13 mouse cellular contexts compared by ENCODE assay signal in the genomic region with DNA sequence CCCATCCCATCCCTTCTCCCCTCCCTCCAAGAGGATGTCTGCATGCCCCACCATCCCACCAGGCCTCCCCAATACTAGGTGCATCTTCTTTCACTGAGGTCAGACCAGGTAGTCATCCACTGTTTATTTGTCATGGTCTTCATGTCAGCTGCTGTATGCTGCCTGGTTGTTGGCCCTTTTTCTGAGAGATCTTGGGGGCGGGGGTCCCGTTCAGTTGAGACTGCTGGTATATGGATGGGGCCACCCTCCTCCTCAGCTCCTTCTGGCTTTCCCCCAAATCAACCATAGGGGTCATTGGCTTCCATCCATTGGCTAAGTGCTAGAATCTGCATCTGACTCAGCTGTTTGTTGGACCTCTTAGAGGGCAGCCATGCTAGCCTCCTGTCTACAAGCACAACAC. TPM values are rescaled to one million over a fixed set of nuclear protein-coding genes. Genes with fewer than 3 reads are reported as not detected.
DNase-seq lines count a peak whose midpoint lies in the region; ATAC-seq and TF ChIP-seq lines count a peak whose summit lies in the region.
"Not testable (repeated sequence)": the region's sequence is repeated elsewhere in the genome, so short reads cannot be mapped to it uniquely, and the experiment has no call there.
"Had no signal": no experiment of that assay in that cellular context is flagged by ENCODE, and none has a peak within 500 bp of the region (broad histone marks: within the 10 kb centered on the region; RNA-seq: fewer than 3 reads in every experiment).

No protein-coding gene starts in this region.

- no CpG with 5 or more reads among the region's 2 CpGs for WGBS in embryonic facial prominence, embryonic 11.5 days
- WGBS in forebrain, embryonic 15.5 days = no CpG with 5 or more reads among the region's 2 CpGs
- no CpG with 5 or more reads among the region's 2 CpGs for WGBS in intestine, postnatal 0 days
- WGBS in limb, embryonic 15.5 days = no CpG with 5 or more reads among the region's 2 CpGs
- WGBS in lung, embryonic 16.5 days = no CpG with 5 or more reads among the region's 2 CpGs

- not testable (repeated sequence) for H3K9me3 ChIP-seq in embryonic facial prominence, embryonic 11.5 days (replicated peaks; ENCODE audit: control insufficient read depth, low read length); forebrain, embryonic 15.5 days; intestine, postnatal 0 days (ENCODE audit: control insufficient read depth); limb, embryonic 15.5 days; lung, embryonic 16.5 days (ENCODE audit: control insufficient read depth, low read length)

- H3K36me3 ChIP-seq in embryonic facial prominence, embryonic 11.5 days (replicated peaks; ENCODE audit: control insufficient read depth, insufficient read depth, low read depth, low read length); forebrain, embryonic 15.5 days; intestine, postnatal 0 days (ENCODE audit: control insufficient read depth, insufficient read depth); limb, embryonic 15.5 days; lung, embryonic 16.5 days (ENCODE audit: control insufficient read depth, insufficient read depth, low read length): not testable (repeated sequence)

- H3K9ac ChIP-seq in embryonic facial prominence, embryonic 11.5 days (replicated peaks; ENCODE audit: low read length); forebrain, embryonic 15.5 days (replicated peaks); intestine, postnatal 0 days (ENCODE audit: low read depth, low read length); limb, embryonic 15.5 days; lung, embryonic 16.5 days (ENCODE audit: low read length): not testable (repeated sequence)

- not testable (repeated sequence) for DNase-seq in embryonic facial prominence, embryonic 11.5 days (ENCODE audit: low spot score)

- not testable (repeated sequence) for H3K4me2 ChIP-seq in embryonic facial prominence, embryonic 11.5 days (ENCODE audit: low read depth, low read length); forebrain, embryonic 15.5 days (replicated peaks); intestine, postnatal 0 days (replicated peaks; ENCODE audit: low read depth); limb, embryonic 15.5 days; lung, embryonic 16.5 days (ENCODE audit: low read depth, low read length)

- peak; percentile 81 for ATAC-seq in embryonic facial prominence, embryonic 11.5 days (replicated peaks; ENCODE audit: insufficient number of reproducible peaks, low FRiP score, low TSS enrichment, low read depth)
- ATAC-seq in forebrain, embryonic 15.5 days (replicated peaks) = peak; percentile 57; the same call in 1 of the 2 replicates
- peak; percentile 32 to 46; a peak in 2 of 4 replicates for ATAC-seq in hematopoietic stem cell, adult 5-6 weeks (replicated peaks in 1 of 2; ENCODE audit: insufficient read depth in 1 of 2, low FRiP score in 2 of 2, low TSS enrichment in 1 of 2, low read depth in 1 of 2, poor library complexity in 2 of 2, severe bottlenecking in 2 of 2)
- peak; percentile 33; the same call in 1 of the 2 replicates for ATAC-seq in intestine, postnatal 0 days
- peak; percentile 79 for ATAC-seq in limb, embryonic 15.5 days (ENCODE audit: insufficient number of reproducible peaks, low FRiP score, low TSS enrichment, low read depth)
- peak; percentile 49; the same call in 1 of the 2 replicates for ATAC-seq in lung, embryonic 16.5 days (ENCODE audit: low read depth)
- ATAC-seq in monocyte, adult 5-6 weeks (replicated peaks; ENCODE audit: insufficient number of reproducible peaks, low FRiP score, low TSS enrichment, poor library complexity, severe bottlenecking) = peak; percentile 71

- not testable (repeated sequence) for H3K27me3 ChIP-seq in embryonic facial prominence, embryonic 11.5 days (ENCODE audit: control insufficient read depth, insufficient read depth, low read length); forebrain, embryonic 15.5 days; intestine, postnatal 0 days (replicated peaks; ENCODE audit: control insufficient read depth, insufficient read depth, low read length); limb, embryonic 15.5 days; lung, embryonic 16.5 days (ENCODE audit: control insufficient read depth, insufficient read depth, low read depth, low read length)

- TF ChIP-seq CTCF in intestine, postnatal 0 days (IDR thresholded peaks at IDR 0.05; ENCODE audit: low read depth) = not testable (repeated sequence)

- H3K27ac ChIP-seq in embryonic facial prominence, embryonic 11.5 days (replicated peaks; ENCODE audit: low read depth, low read length); forebrain, embryonic 15.5 days (replicated peaks); intestine, postnatal 0 days (ENCODE audit: low read depth, low read length); limb, embryonic 15.5 days; lung, embryonic 16.5 days (ENCODE audit: low read length): not testable (repeated sequence)

- not testable (repeated sequence) for H3K4me1 ChIP-seq in embryonic facial prominence, embryonic 11.5 days (ENCODE audit: control insufficient read depth, insufficient read depth, low read length); forebrain, embryonic 15.5 days; intestine, postnatal 0 days (replicated peaks; ENCODE audit: control insufficient read depth, insufficient read depth, low read length); limb, embryonic 15.5 days; lung, embryonic 16.5 days (replicated peaks; ENCODE audit: control insufficient read depth, insufficient read depth, low read length)

- not testable (repeated sequence) for H3K4me3 ChIP-seq in embryonic facial prominence, embryonic 11.5 days (ENCODE audit: low read depth, low read length); forebrain, embryonic 15.5 days; intestine, postnatal 0 days (ENCODE audit: low read depth, low read length); limb, embryonic 15.5 days; lung, embryonic 16.5 days (ENCODE audit: low read length)

RNA-seq across cellular contexts. Expression of gene Zfp978, which starts 8.5 kb away (rescaled TPM):
- 0.31 TPM in 1 of 2 replicates, not detected in the other for polyA plus RNA-seq in embryonic facial prominence, embryonic 11.5 days (2014; fragmentation: Nextera tagmentation; extraction: Ambion mirVana)
- not detected in 2 replicates for polyA plus RNA-seq in forebrain, embryonic 15.5 days (2015; fragmentation: Nextera tagmentation; extraction: Ambion mirVana)
- not detected in 2 replicates for total RNA-seq in hematopoietic stem cell, adult 5-6 weeks (2017)
- not detected in 2 replicates for polyA plus RNA-seq in intestine, postnatal 0 days (2015; fragmentation: Nextera tagmentation; extraction: Ambion mirVana)
- polyA plus RNA-seq in limb, embryonic 15.5 days (2015; fragmentation: Nextera tagmentation; extraction: Ambion mirVana) = 0.14 TPM in 1 of 2 replicates, not detected in the other
- polyA plus RNA-seq in lung, embryonic 16.5 days (2015; fragmentation: Nextera tagmentation; extraction: Ambion mirVana) = 0.25 TPM in 1 of 2 replicates, not detected in the other
- total RNA-seq in monocyte, adult 5-6 weeks (2017) = not detected in 3 replicates
- total RNA-seq: adrenal gland, postnatal 25 days; gastrocnemius, postnatal 14 days; layer of hippocampus, adult 8-10 months; left cerebral cortex, adult 2 months had no signal
- polyA plus RNA-seq: erythroblast, embryonic 14.5 days; small intestine, adult 2 months had no signal
